Mouse (Mus musculus): ENCODE measurements around the gene Prss16.

- TF ChIP-seq CTCF (IDR thresholded peaks at IDR 0.05; ENCODE audit: extremely low read depth, insufficient read depth, low read length) (no peak), POLR2A (IDR thresholded peaks at IDR 0.05; ENCODE audit: extremely low read depth, insufficient read depth, low read length) (no peak)
Measured at GRCm38 (mm10) chr13:22007872-22008271, 1.7 kb downstream of the Prss16 start.

Measured in cortical plate, adult 2 months (tissue).